Mouse (Mus musculus) testis, adult 2 months (tissue): ENCODE results near the gene Kcns1.

Experiments used
- CTCF ChIP-seq: fragments of 200-500 bp; IDR thresholded peaks from 2 replicates; pipeline ENCODE4 v1.5.1; 2012; ENCODE audit warnings: low read depth, mild to moderate bottlenecking, inconsistent platforms, low read length, moderate library complexity; ENCODE audit not compliant: control insufficient read depth, insufficient read depth, insufficient replicate concordance
- POLR2A ChIP-seq: fragments of 200-500 bp; IDR thresholded peaks from 2 replicates; pipeline ENCODE4 v1.6.1; 2012; ENCODE audit warnings: low read depth, mild to moderate bottlenecking, inconsistent platforms, low read length, moderate library complexity; ENCODE audit not compliant: control insufficient read depth

GRCm38 (mm10) chr2:164170326-164170725 lies 587 bp downstream of the Kcns1 start:
- TF ChIP-seq POLR2A (no peak), CTCF (no peak)
